Mouse (Mus musculus) kidney, embryonic 16.5 days (tissue): ENCODE measurements at regions not wholly inside any gene's neighbourhood (a gene's known extent, or its start where the extent isn't known, plus 50 kb on each side); places are given as distances from the start of the nearest gene placed in this dataset.

Experiments used
- ATAC-seq: fragments of 200-750 bp; cut with Nextera tagmentation; 2 replicates; pipeline ENCODE4 v1.8.0; 2017; ENCODE audit warnings: moderate TSS enrichment; ENCODE audit not compliant: low FRiP score, low TSS enrichment
- H3K27ac ChIP-seq: fragments of 300-500 bp; sonication (generic); 2 replicates; pipeline ENCODE4 v1.5.1; 2014; ENCODE audit warnings: low read length
- H3K27me3 ChIP-seq: fragments of 300-500 bp; sonication (generic); 2 replicates; pipeline ENCODE4 v1.6.1; 2014; ENCODE audit warnings: low read length, control low read depth, mixed read lengths; ENCODE audit not compliant: insufficient read depth
- H3K36me3 ChIP-seq: fragments of 300-500 bp; sonication (generic); 2 replicates; pipeline ENCODE4 v1.6.1; 2014; ENCODE audit warnings: low read length, control low read depth, mixed read lengths; ENCODE audit not compliant: insufficient read depth
- H3K4me1 ChIP-seq: fragments of 300-500 bp; sonication (generic); 2 replicates; pipeline ENCODE4 v1.6.1; 2014; ENCODE audit warnings: low read length, control low read depth, mixed read lengths; ENCODE audit not compliant: insufficient read depth
- H3K4me2 ChIP-seq: fragments of 300-500 bp; sonication (generic); replicated peaks from 2 replicates; pipeline ENCODE4 v1.6.1; 2014; ENCODE audit warnings: low read depth, low read length
- H3K4me3 ChIP-seq: fragments of 300-500 bp; sonication (generic); 2 replicates; pipeline ENCODE4 v1.5.1; 2014; ENCODE audit warnings: mild to moderate bottlenecking, low read length
- H3K9ac ChIP-seq: fragments of 300-500 bp; sonication (generic); replicated peaks from 2 replicates; pipeline ENCODE4 v1.6.1; 2014; ENCODE audit warnings: low read length
- H3K9me3 ChIP-seq: fragments of 300-500 bp; sonication (generic); 2 replicates; pipeline ENCODE4 v1.6.1; 2016; ENCODE audit warnings: low read length, control low read depth
- WGBS: fragments of 180-500 bp; shearing (Covaris S2); extraction: QIAGEN DNeasy Blood & Tissue Kit; methylation state at CpG from one replicate; pipeline ENCODE4 v1.1.7; 2014; 5-methylcytosine and 5-hydroxymethylcytosine counted together

DNA sequence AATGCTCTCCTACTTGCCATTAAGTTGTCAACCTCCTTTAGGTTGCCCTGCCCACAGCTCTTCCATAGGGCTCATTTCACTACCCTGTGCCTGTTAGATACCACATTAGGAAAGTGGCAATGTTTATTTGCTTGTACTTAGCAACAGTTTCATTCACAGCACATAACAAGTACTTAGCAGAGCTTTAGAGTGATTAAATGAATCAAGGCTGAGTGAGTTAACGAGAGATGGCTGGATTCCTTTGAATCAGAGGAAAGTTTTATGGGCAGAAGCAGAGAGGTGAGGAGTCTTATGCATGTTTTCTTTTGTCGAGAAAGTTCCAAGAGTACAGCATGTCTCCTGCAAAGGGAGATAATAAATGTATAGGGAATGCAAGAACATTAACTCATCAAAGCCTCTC lies 60.5 kb downstream of the Ptgs2 start:
- Histone ChIP-seq H3K27ac (no peak overlapping the region), H3K4me1 (no peaks in the 10 kb centered on the region), H3K9me3 (no peaks in the 10 kb centered on the region), H3K4me3 (no peak overlapping the region), H3K27me3 (no peaks in the 10 kb centered on the region), H3K4me2 (no peak overlapping the region), H3K9ac (no peak overlapping the region), H3K36me3 (no peaks in the 10 kb centered on the region)
- 52% methylated on average over 2 of the region's 2 CpGs for WGBS
- ATAC-seq: no peak

DNA sequence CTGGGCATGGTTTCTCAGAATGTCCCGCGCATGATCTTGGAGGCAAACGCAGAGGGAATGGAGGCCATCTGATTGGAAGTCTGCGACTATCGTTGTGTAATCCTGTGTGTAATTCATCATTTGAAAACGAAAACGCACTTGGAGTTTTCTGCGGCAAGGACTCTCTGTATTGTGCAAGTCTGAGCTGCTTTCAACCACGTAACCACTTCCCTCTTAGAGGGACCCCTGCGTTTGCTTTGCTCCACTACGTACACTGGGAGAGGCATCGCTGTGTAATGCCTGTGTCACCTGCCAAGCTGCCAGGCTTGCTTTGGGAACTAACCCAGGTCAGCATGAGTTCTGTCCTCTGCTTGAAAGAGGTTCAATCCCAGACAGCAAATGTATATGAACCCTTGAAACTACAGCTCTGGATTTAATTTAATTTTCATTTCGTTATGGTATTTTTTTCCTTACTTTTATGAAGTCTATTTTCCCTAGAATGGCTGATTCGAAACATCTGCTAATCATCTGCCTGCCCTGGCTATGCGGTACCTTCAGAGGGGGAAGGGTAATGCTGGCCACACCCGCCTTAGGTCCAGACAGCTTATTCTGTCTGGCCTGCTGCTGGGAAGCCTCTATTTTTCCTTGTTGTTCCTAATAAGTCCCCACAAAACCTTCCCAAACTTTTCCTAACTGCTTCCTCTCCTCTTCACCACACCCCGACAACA lies 65.2 kb downstream of the Ptgs2 start:
- no peak overlapping the region for H3K9ac ChIP-seq
- H3K36me3 ChIP-seq: no peaks in the 10 kb centered on the region
- H3K4me3 ChIP-seq: no peak overlapping the region

DNA sequence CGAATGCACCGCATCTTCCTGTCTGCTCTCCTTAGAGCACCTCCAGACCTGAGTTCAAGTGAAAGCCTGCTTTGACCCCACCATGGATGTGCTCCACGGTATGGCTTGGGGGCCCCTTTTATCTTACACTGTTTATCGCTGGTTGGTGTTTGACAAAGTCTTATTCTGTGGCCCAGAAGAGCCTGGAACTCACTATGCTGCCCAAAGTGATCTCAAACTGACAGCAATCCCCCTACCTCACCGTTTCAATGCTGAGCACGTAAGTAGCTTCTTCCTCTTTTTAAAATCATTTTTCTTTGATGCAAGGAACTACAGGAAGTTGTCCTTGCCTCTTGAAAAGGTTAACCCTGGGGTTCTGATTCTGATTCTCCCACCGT lies 65.8 kb downstream of the Ptgs2 start:
- H3K36me3 ChIP-seq: no peaks in the 10 kb centered on the region
- H3K9me3 ChIP-seq: no peaks in the 10 kb centered on the region
- no peak overlapping the region for H3K9ac ChIP-seq
- ATAC-seq: no peak
- 82% methylated on average over 7 of the region's 7 CpGs for WGBS
- H3K27me3 ChIP-seq: no peaks in the 10 kb centered on the region
- no peak overlapping the region for H3K27ac ChIP-seq
- no peak overlapping the region for H3K4me2 ChIP-seq
- no peak overlapping the region for H3K4me3 ChIP-seq
- no peaks in the 10 kb centered on the region for H3K4me1 ChIP-seq

More for the DNA sequence above, 65.2 kb downstream of the Ptgs2 start:
- H3K27ac ChIP-seq: no peak overlapping the region
- H3K4me2 ChIP-seq: no peak overlapping the region
- ATAC-seq: no peak
- WGBS: 78% methylated on average over 17 of the region's 17 CpGs
- H3K9me3 ChIP-seq: no peaks in the 10 kb centered on the region
- no peaks in the 10 kb centered on the region for H3K27me3 ChIP-seq
- no peaks in the 10 kb centered on the region for H3K4me1 ChIP-seq

DNA sequence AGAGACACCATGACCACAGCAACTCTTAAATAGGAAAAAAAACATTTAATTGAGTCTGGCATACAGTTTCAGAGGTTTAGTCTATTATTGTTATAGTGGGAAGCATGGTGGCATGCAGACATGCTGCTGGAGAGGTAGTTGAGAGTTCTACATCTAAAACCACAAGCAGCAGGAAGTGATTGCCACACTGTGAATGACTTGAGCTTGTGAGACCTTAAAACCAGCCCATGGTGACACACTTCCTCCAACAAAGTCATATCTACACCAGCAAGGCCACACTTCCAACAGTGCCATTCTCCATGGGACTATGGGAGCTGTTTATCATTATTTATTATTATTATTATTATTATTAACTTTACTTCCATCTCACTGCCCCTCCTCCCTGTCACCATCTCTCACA lies 67.3 kb downstream of the Ptgs2 start:
- H3K4me3 ChIP-seq: no peak overlapping the region
- H3K36me3 ChIP-seq: no peaks in the 10 kb centered on the region
- no peak overlapping the region for H3K27ac ChIP-seq
- H3K27me3 ChIP-seq: no peaks in the 10 kb centered on the region
- H3K4me1 ChIP-seq: no peaks in the 10 kb centered on the region
- H3K9ac ChIP-seq: no peak overlapping the region
- no peak for ATAC-seq
- no peaks in the 10 kb centered on the region for H3K9me3 ChIP-seq
- no peak overlapping the region for H3K4me2 ChIP-seq

DNA sequence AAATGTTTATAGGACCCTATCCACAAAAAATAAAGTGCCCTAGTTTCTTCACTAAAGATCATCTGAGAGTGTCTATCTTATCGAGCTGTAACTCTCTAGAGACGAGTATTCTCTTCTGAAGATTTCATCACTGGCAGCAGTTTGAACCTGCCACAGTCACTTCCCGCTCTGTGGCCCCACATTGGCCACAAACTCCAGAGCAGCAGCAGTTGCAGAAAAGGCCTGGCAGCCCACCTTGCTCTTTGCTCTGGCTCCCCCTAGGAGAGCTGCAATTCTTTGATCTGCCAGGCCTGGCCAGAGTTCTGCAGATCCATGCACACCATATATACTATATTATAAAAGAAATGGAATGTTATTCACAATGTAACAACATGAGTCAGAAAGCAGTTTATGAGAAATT lies 74.4 kb downstream of the Ptgs2 start:
- H3K27ac ChIP-seq: no peak overlapping the region
- 81% methylated on average over 3 of the region's 3 CpGs for WGBS
- no peak overlapping the region for H3K4me2 ChIP-seq
- no peaks in the 10 kb centered on the region for H3K27me3 ChIP-seq
- no peak overlapping the region for H3K9ac ChIP-seq
- no peaks in the 10 kb centered on the region for H3K9me3 ChIP-seq
- no peak overlapping the region for H3K4me3 ChIP-seq
- H3K4me1 ChIP-seq: no peaks in the 10 kb centered on the region
- ATAC-seq: no peak
- no peaks in the 10 kb centered on the region for H3K36me3 ChIP-seq

DNA sequence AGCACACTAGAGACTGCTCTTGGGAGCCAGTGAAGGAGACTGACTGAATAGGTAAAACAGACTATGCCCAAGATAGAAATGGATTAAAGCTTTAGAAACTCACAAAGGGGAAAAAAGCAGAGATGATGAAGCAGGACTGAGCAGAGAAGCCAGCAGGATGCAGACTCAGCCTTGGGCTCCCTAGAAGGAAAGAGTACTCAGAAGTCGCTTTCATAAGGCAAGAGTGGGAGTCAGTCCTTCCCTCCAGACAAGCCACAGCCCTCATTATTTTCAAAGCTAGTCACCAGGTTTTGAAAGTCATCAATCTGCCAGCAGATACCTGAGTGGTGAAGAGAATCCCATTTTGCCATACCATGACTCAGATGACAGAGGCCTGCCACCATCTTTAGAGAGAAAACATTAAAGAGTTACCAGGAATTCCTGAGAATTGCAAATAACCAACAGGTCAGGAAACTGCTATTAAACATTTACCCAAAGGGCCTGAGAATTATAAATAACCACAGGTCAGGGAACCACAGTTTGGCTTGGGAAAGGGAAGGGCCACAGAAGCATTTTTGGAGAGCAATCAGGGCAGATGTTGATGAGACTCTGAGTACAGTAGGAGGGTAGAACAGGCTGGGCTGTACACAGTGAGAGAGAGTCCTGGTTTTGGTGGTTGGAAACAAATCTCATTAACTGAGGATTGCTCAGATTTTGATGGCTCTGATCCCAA lies 77.4 kb downstream of the Ptgs2 start:
- peak; percentile 71; the same call in 1 of the 2 replicates for ATAC-seq
- 71% methylated on average over 1 of the region's 1 CpGs for WGBS

DNA sequence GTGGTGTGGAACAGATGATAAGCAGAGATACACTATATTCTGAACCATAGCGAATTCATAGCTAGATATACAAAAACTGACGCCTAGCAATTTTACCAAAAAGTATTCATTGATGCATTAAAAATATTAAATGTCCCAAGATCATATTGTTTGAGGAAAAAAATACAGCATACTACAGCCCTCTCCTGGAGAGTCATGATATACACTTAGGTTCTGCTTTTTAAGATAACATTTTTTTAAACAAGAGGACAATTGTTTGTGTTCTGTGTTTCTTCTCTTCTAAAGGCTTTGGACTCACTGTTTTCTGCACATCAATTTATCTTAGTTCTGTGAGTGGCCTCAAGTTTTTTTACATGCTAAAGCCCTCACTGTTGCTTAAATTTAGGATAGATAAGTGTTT lies 102.2 kb downstream of the Ptgs2 start:
- Histone ChIP-seq H3K36me3 (no peaks in the 10 kb centered on the region), H3K4me2 (no peak overlapping the region), H3K9ac (no peak overlapping the region), H3K27ac (no peak overlapping the region), H3K27me3 (no peaks in the 10 kb centered on the region), H3K4me1 (no peaks in the 10 kb centered on the region), H3K9me3 (no peaks in the 10 kb centered on the region), H3K4me3 (no peak overlapping the region)
- ATAC-seq: no peak
- WGBS: 79% methylated on average over 2 of the region's 2 CpGs

More for the DNA sequence above, 77.4 kb downstream of the Ptgs2 start:
- no peaks in the 10 kb centered on the region for H3K36me3 ChIP-seq
- no peak overlapping the region for H3K27ac ChIP-seq
- H3K4me2 ChIP-seq: no peak overlapping the region
- no peak overlapping the region for H3K4me3 ChIP-seq
- no peaks in the 10 kb centered on the region for H3K9me3 ChIP-seq
- no peaks in the 10 kb centered on the region for H3K27me3 ChIP-seq
- H3K9ac ChIP-seq: no peak overlapping the region
- H3K4me1 ChIP-seq: no peaks in the 10 kb centered on the region

DNA sequence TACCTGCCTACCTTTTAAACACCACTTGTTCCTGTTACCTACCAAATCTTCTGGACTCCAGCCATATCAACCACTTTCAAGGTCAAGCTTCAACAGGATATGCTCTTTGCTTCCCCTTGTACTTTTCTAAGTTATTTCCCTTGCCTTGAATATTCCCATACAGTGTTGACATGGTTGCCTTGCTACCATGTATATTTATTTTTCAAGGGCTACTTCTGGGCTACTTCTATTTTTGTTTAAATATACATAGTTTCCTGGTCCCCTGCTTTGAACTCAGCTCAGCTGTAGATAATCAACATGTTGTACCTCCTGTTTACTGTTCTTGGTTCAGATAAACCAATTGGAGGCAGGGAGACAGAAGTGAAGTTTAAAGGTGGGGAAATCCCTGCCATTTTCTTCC lies 106.8 kb upstream of the Pdc start:
- Histone ChIP-seq H3K36me3 (no peaks in the 10 kb centered on the region), H3K27ac (no peak overlapping the region), H3K9ac (no peak overlapping the region), H3K27me3 (no peaks in the 10 kb centered on the region), H3K9me3 (no peaks in the 10 kb centered on the region), H3K4me1 (no peaks in the 10 kb centered on the region), H3K4me3 (no peak overlapping the region), H3K4me2 (no peak overlapping the region)
- no peak for ATAC-seq

DNA sequence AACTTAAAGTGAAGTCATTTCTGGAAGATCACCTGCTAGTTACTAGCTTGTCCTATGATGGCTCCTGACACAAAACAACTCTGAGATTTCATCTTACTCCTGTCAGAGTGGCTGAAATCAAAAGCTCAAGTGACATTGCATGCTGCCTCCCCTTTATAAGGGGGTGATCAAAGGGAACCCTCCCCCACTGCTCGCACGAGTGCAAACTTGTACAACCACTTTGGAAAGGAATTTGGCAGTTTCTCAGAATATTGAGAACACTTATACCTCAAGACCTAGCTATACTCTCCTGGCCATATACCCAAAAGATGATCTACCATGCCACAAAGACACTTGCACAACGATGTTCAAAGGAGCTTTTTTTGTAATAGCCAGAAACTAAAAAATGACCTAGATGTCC lies 102.5 kb upstream of the Pdc start:
- no peak for ATAC-seq
- H3K36me3 ChIP-seq: no peaks in the 10 kb centered on the region
- H3K9me3 ChIP-seq: no peaks in the 10 kb centered on the region
- no peak overlapping the region for H3K4me2 ChIP-seq
- no peaks in the 10 kb centered on the region for H3K27me3 ChIP-seq
- 67% methylated on average over 3 of the region's 3 CpGs for WGBS
- H3K9ac ChIP-seq: no peak overlapping the region
- no peaks in the 10 kb centered on the region for H3K4me1 ChIP-seq
- no peak overlapping the region for H3K27ac ChIP-seq
- H3K4me3 ChIP-seq: no peak overlapping the region

DNA sequence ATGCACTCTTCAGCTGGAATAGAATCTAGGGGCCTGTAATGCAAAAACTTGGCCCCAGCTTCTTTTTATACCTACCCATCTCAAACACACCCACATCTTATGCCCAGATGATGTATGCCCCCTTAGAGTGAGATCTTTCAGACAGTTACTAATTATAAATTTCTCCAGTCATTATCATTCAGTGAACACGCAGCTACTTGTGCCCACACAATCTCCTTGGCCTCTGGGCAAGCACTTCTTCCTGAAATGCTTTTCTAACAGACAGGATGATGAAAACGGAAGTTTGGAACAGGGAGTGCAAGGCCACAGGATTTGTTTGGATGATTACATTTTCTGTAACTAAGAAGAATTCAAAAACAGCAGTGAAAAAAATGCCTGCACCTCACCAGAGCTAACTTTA lies 100.4 kb upstream of the Pdc start:
- H3K36me3 ChIP-seq: no peaks in the 10 kb centered on the region
- H3K4me3 ChIP-seq: no peak overlapping the region
- H3K4me2 ChIP-seq: no peak overlapping the region
- H3K27me3 ChIP-seq: no peaks in the 10 kb centered on the region
- ATAC-seq: no peak
- H3K27ac ChIP-seq: no peak overlapping the region
- H3K9ac ChIP-seq: no peak overlapping the region
- WGBS: 76% methylated on average over 2 of the region's 2 CpGs
- no peaks in the 10 kb centered on the region for H3K9me3 ChIP-seq
- H3K4me1 ChIP-seq: no peaks in the 10 kb centered on the region
